Comparison of ENCODE assay signal across 8 mouse cellular contexts in genomic region chr1:56977201-56978100, GRCm38 (mm10). TPM values are rescaled to one million over a fixed set of nuclear protein-coding genes. Genes with fewer than 3 reads are reported as not detected.
DNase-seq lines count a peak whose midpoint lies in the region; ATAC-seq and TF ChIP-seq lines count a peak whose summit lies in the region.

No protein-coding gene starts in this region.

- H3K79me2 ChIP-seq in CH12.LX (replicated peaks; ENCODE audit: control insufficient read depth, extremely low read depth, insufficient read depth, poor library complexity, severe bottlenecking) = no peaks in the 10 kb centered on the region

- no peak overlapping the region for H3K4me3 ChIP-seq in CH12.LX (replicated peaks in 1 of 3; ENCODE audit: low read depth in 2 of 3, low read length in 2 of 3, poor library complexity in 1 of 3)
- H3K4me3 ChIP-seq in embryonic facial prominence, embryonic 10.5 days = peak overlapping the region; percentile 53
- H3K4me3 ChIP-seq in heart, embryonic 10.5 days = peak overlapping the region; percentile 50
- H3K4me3 ChIP-seq in kidney, embryonic 14.5 days (ENCODE audit: low read length) = peak overlapping the region; percentile 17
- H3K4me3 ChIP-seq in neural tube, embryonic 15.5 days (replicated peaks) = peak overlapping the region; percentile 30

- WGBS in embryonic facial prominence, embryonic 10.5 days = under 1% methylated on average over 45 of the region's 45 CpGs
- under 1% methylated on average over 45 of the region's 45 CpGs for WGBS in heart, embryonic 10.5 days
- under 1% methylated on average over 45 of the region's 45 CpGs for WGBS in kidney, embryonic 14.5 days
- WGBS in neural tube, embryonic 15.5 days = under 1% methylated on average over 45 of the region's 45 CpGs

- no peak for TF ChIP-seq POLR2A in CH12.LX (IDR thresholded peaks at IDR 0.05; ENCODE audit: low read depth, low read length)

- no peak overlapping the region for H3K9ac ChIP-seq in CH12.LX (ENCODE audit: insufficient read depth, low read depth)
- no peak overlapping the region for H3K9ac ChIP-seq in kidney, embryonic 14.5 days (ENCODE audit: low read depth, low read length)
- no peak overlapping the region for H3K9ac ChIP-seq in neural tube, embryonic 15.5 days (replicated peaks)

- peak; percentile 26; the same call in 1 of the 2 replicates for ATAC-seq in kidney, embryonic 14.5 days (ENCODE audit: low FRiP score, low TSS enrichment)
- ATAC-seq in neural tube, embryonic 15.5 days (ENCODE audit: low FRiP score) = peak; percentile 16; the same call in 1 of the 2 replicates
- ATAC-seq in monocyte, adult 5-6 weeks (replicated peaks; ENCODE audit: insufficient number of reproducible peaks, low FRiP score, low TSS enrichment, poor library complexity, severe bottlenecking) = no peak

- H3K36me3 ChIP-seq in CH12.LX (replicated peaks in 1 of 2; ENCODE audit: control insufficient read depth in 1 of 2, insufficient read depth in 1 of 2, low read length in 1 of 2) = no peaks in the 10 kb centered on the region
- no peaks in the 10 kb centered on the region for H3K36me3 ChIP-seq in embryonic facial prominence, embryonic 10.5 days (replicated peaks)
- H3K36me3 ChIP-seq in heart, embryonic 10.5 days = no peaks in the 10 kb centered on the region
- H3K36me3 ChIP-seq in kidney, embryonic 14.5 days (ENCODE audit: control insufficient read depth, insufficient read depth, low read length) = no peaks in the 10 kb centered on the region
- no peaks in the 10 kb centered on the region for H3K36me3 ChIP-seq in neural tube, embryonic 15.5 days

- in situ Hi-C loops in CH12.LX (cut with MboI; ENCODE audit: low pct_ligation_motif_present, low pct_unique_long_range_greater_than_20kb, low sequenced_read_pairs) = loop anchor here (25.0 kb wide), 2 partner anchors 415 to 1090 kb away; no protein-coding TSS in a partner anchor

- H3K9me3 ChIP-seq in CH12.LX (replicated peaks; ENCODE audit: low read length) = no peaks in the 10 kb centered on the region
- no peaks in the 10 kb centered on the region for H3K9me3 ChIP-seq in embryonic facial prominence, embryonic 10.5 days
- H3K9me3 ChIP-seq in heart, embryonic 10.5 days = no peaks in the 10 kb centered on the region
- H3K9me3 ChIP-seq in kidney, embryonic 14.5 days (ENCODE audit: control insufficient read depth, low read length) = no peaks in the 10 kb centered on the region
- H3K9me3 ChIP-seq in neural tube, embryonic 15.5 days (replicated peaks) = no peaks in the 10 kb centered on the region

- dilution Hi-C loops in CH12.LX (cut with MboI; ENCODE audit: extremely low pct_ligation_motif_present, extremely low pct_unique_long_range_greater_than_20kb, low sequenced_read_pairs) = no loop called here

- peak; percentile 68 for TF ChIP-seq RAD21 in CH12.LX (IDR thresholded peaks at IDR 0.05; ENCODE audit: low read depth, low read length)

- no peak overlapping the region for H3K27ac ChIP-seq in CH12.LX (ENCODE audit: insufficient read depth, low read depth)
- H3K27ac ChIP-seq in embryonic facial prominence, embryonic 10.5 days (replicated peaks) = peak overlapping the region; percentile 84
- H3K27ac ChIP-seq in heart, embryonic 10.5 days = no peak overlapping the region
- no peak overlapping the region for H3K27ac ChIP-seq in kidney, embryonic 14.5 days (ENCODE audit: low read depth, low read length)
- H3K27ac ChIP-seq in neural tube, embryonic 15.5 days (replicated peaks) = no peak overlapping the region

- H3K4me2 ChIP-seq in CH12.LX (ENCODE audit: insufficient read depth, low read depth, poor library complexity, severe bottlenecking) = peak overlapping the region; percentile 55
- H3K4me2 ChIP-seq in kidney, embryonic 14.5 days (replicated peaks; ENCODE audit: low read depth, low read length) = peak overlapping the region; percentile 33
- H3K4me2 ChIP-seq in neural tube, embryonic 15.5 days = peak overlapping the region; percentile 53

- no peaks in the 10 kb centered on the region for H3K27me3 ChIP-seq in CH12.LX (replicated peaks)
- H3K27me3 ChIP-seq in embryonic facial prominence, embryonic 10.5 days (replicated peaks; ENCODE audit: low read depth, poor library complexity, severe bottlenecking) = peaks cover 72% of the 10 kb centered on the region
- peaks cover 69% of the 10 kb centered on the region for H3K27me3 ChIP-seq in heart, embryonic 10.5 days (ENCODE audit: insufficient read depth, poor library complexity, severe bottlenecking)
- H3K27me3 ChIP-seq in kidney, embryonic 14.5 days (ENCODE audit: control insufficient read depth, insufficient read depth, low read length) = peaks cover 62% of the 10 kb centered on the region
- H3K27me3 ChIP-seq in neural tube, embryonic 15.5 days (replicated peaks) = peaks cover 66% of the 10 kb centered on the region

- peak in 1 of 2 experiments; percentile 79; a peak in 2 of 4 replicates for TF ChIP-seq CTCF in CH12.LX (conservative IDR thresholded peaks at IDR 0.05 in 1 of 2, IDR thresholded peaks at IDR 0.05 in 1 of 2; ENCODE audit: low read depth in 2 of 2, low read length in 2 of 2)

- DNase-seq in CH12.LX (ENCODE audit: extremely low read depth) = no peak
- DNase-seq in adrenal gland, adult 2 months = peak; percentile 73
- DNase-seq in embryonic facial prominence, embryonic 10.5 days (ENCODE audit: low spot score) = peak; percentile 85
- DNase-seq in heart, embryonic 10.5 days (ENCODE audit: low spot score) = peak; percentile 78
- DNase-seq in lung, adult 18-20 months = peak; percentile 49 to 66

- H3K4me1 ChIP-seq in CH12.LX (ENCODE audit: control insufficient read depth in 1 of 2, insufficient read depth in 2 of 2) = peaks cover 0 to 4% of the 10 kb centered on the region in 2 experiments; a peak in 1 of 4 replicates
- peaks cover 51% of the 10 kb centered on the region for H3K4me1 ChIP-seq in embryonic facial prominence, embryonic 10.5 days
- H3K4me1 ChIP-seq in heart, embryonic 10.5 days = peaks cover 30% of the 10 kb centered on the region
- H3K4me1 ChIP-seq in kidney, embryonic 14.5 days (ENCODE audit: control insufficient read depth, insufficient read depth, low read length) = no peaks in the 10 kb centered on the region
- peaks cover 34% of the 10 kb centered on the region for H3K4me1 ChIP-seq in neural tube, embryonic 15.5 days

- TF ChIP-seq EP300 in CH12.LX (IDR thresholded peaks at IDR 0.05; ENCODE audit: low read length) = no peak

TF ChIP-seq in CH12.LX, 34 proteins besides CTCF, POLR2A, EP300 and RAD21:
- TF ChIP-seq NRF1 (IDR thresholded peaks at IDR 0.05; ENCODE audit: low read depth, low read length) (no peak), CHD2 (IDR thresholded peaks at IDR 0.05; ENCODE audit: low read length) (no peak; the same call in 1 of the 2 replicates), ELF1 (IDR thresholded peaks at IDR 0.05; ENCODE audit: low read depth, low read length) (peak; percentile 25; the same call in 1 of the 2 replicates), MXI1 (IDR thresholded peaks at IDR 0.05; ENCODE audit: low read depth, low read length) (0 out of 2 replicates have a peak, but pooled peaks have one; percentile 3), TBP (conservative IDR thresholded peaks at IDR 0.05; ENCODE audit: low read depth, low read length) (no peak), ZNF384 (IDR thresholded peaks at IDR 0.05; ENCODE audit: low read depth, low read length) (no peak), ZC3H11A (IDR thresholded peaks at IDR 0.05; ENCODE audit: low read depth, low read length) (peak; percentile 45), MAFK (IDR thresholded peaks at IDR 0.05; ENCODE audit: insufficient replicate concordance, low read length) (no peak), MEF2A (IDR thresholded peaks at IDR 0.05; ENCODE audit: borderline replicate concordance, low read depth, low read length) (peak; percentile 26; the same call in 1 of the 2 replicates), SMC3 (IDR thresholded peaks at IDR 0.05; ENCODE audit: low read depth, low read length) (peak; percentile 89), ETS1 (conservative IDR thresholded peaks at IDR 0.05; ENCODE audit: low read depth, low read length) (no peak), ZKSCAN1 (IDR thresholded peaks at IDR 0.05; ENCODE audit: borderline replicate concordance, low read depth, low read length) (no peak), TCF12 (IDR thresholded peaks at IDR 0.05; ENCODE audit: low read depth, low read length) (peak; percentile 40; the same call in 1 of the 2 replicates), CHD1 (IDR thresholded peaks at IDR 0.05; ENCODE audit: low read depth, low read length) (no peak), USF2 (conservative IDR thresholded peaks at IDR 0.05; ENCODE audit: low read depth, low read length) (no peak), SIN3A (IDR thresholded peaks at IDR 0.05; ENCODE audit: low read length) (no peak), GABPA (IDR thresholded peaks at IDR 0.05; ENCODE audit: insufficient replicate concordance, low read depth, low read length) (no peak), IRF4 (IDR thresholded peaks at IDR 0.05; ENCODE audit: low read depth, low read length) (peak; percentile 40; the same call in 1 of the 2 replicates)
TF ChIP-seq in CH12.LX: peak in this region for 7.

RNA-seq across cellular contexts. Expression of gene Satb2, which starts 1.0 kb away (rescaled TPM):
- 1.6 and 2.1 TPM in 2 replicates for total RNA-seq in CH12.LX (2012; rRNA removed)
- total RNA-seq in CH12.LX (2014; rRNA removed) = 1.4 and 2.0 TPM in 2 replicates
- polyA plus RNA-seq in CH12.LX (2012; ENCODE audit: insufficient read length, low read depth) = 3.7 and 3.9 TPM in 2 replicates
- total RNA-seq in adrenal gland, adult 2 months (2021) = 1 to 10 TPM; 2.1 to 2.3 TPM
- 0.52 and 1.1 TPM in 2 replicates for polyA plus RNA-seq in adrenal gland, adult 2 months (2012; rRNA removed)
- polyA plus RNA-seq in embryonic facial prominence, embryonic 10.5 days (2016; fragmentation: Nextera tagmentation; extraction: Ambion mirVana) = 9.0 and 11.3 TPM in 2 replicates
- polyA plus RNA-seq in heart, embryonic 10.5 days (2016; fragmentation: Nextera tagmentation; extraction: Ambion mirVana) = 0.32 and 1.7 TPM in 2 replicates
- 1.1 and 2.0 TPM in 2 replicates for polyA plus RNA-seq in kidney, embryonic 14.5 days (2014; fragmentation: Nextera tagmentation; extraction: Ambion mirVana)
- 1.2 and 1.7 TPM in 2 replicates for polyA plus RNA-seq in neural tube, embryonic 15.5 days (2015; fragmentation: Nextera tagmentation; extraction: Ambion mirVana)
- total RNA-seq in monocyte, adult 5-6 weeks (2017) = 0.38 to 1.1 TPM (median 0.64 TPM) in 3 replicates

Comparison
In these comparisons a context has a peak if more than half of its experiments do, and no peak if none do; other contexts are left out.
1. H3K4me3 ChIP-seq: peak in embryonic facial prominence, embryonic 10.5 days (single experiment), heart, embryonic 10.5 days (single experiment), kidney, embryonic 14.5 days (single experiment) and neural tube, embryonic 15.5 days (single experiment); none in CH12.LX (0 of 3).
2. Peak in every context shown above with its lines, with median percentiles within 50 percentile points of each other: H3K4me2 ChIP-seq.